Mouse (Mus musculus): ENCODE measurements around the gene Socs7.

DNA sequence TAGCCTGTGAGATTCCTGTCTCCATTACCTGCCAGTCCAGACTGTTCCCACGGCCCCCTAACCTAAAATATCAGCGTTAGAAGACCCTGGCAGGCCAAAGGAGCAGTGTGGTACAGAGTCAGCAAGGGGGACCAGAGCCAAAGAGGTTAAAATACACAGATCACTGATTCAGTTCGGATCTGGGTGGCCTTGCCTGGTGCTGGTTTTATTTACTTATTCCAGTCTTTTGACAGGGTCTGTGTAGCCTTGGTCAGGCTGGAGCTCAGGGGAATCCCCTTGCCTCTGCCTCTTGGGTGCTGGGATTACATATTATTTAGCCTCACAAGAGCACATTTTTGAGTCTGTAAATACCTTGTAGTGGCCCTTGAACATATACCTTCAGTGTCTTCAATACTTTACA lies 62.5 kb downstream of the Socs7 start:
- TF ChIP-seq POLR2A (IDR thresholded peaks at IDR 0.05; ENCODE audit: borderline replicate concordance, extremely low read depth, insufficient read depth, insufficient read length, poor library complexity, severe bottlenecking) (no peak), CTCF (IDR thresholded peaks at IDR 0.05; ENCODE audit: borderline replicate concordance, extremely low read depth, insufficient read depth, insufficient read length) (no peak)
